Mouse (Mus musculus): Measurements from ENCODE around the gene Stx4a. TPM values are rescaled to one million over a fixed set of nuclear protein-coding genes. Genes with fewer than 3 reads are reported as not detected.
"Not testable (repeated sequence)": the region's sequence is repeated elsewhere in the genome, so short reads cannot be mapped to it uniquely, and the experiment has no call there.

Stx4a gene
- polyA plus RNA-seq, 3 experiments from 2014 or later, result 38.1 to 69.3 (median 57.4) TPM

DNA sequence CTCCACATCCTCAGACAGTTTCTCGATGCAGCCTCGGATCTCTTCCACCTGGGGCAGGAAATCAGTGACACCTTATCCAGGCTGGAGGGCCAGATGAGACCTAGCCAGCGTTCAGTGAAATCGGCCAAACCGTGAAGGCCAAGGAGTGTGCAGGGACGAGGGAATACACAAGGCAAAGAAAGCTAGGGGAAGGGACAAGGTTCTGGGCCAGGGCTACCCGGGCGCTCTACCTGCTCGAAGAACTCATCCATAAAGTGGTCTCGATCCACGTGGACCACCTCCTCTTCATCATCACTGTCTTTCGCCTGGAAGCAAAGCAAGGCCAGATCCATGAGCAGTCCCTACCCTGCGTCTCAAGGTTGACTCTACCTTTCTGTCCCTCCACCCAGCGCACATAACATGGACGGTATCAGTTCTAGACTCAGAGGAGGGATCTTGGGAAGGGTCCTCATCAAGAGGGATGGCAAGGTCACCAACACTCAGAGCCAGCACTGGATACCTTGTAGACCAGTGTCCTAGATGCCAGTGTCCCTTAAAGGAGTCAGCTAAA is 8.9 kb upstream of the Stx4a start:
- no peak for ATAC-seq

DNA sequence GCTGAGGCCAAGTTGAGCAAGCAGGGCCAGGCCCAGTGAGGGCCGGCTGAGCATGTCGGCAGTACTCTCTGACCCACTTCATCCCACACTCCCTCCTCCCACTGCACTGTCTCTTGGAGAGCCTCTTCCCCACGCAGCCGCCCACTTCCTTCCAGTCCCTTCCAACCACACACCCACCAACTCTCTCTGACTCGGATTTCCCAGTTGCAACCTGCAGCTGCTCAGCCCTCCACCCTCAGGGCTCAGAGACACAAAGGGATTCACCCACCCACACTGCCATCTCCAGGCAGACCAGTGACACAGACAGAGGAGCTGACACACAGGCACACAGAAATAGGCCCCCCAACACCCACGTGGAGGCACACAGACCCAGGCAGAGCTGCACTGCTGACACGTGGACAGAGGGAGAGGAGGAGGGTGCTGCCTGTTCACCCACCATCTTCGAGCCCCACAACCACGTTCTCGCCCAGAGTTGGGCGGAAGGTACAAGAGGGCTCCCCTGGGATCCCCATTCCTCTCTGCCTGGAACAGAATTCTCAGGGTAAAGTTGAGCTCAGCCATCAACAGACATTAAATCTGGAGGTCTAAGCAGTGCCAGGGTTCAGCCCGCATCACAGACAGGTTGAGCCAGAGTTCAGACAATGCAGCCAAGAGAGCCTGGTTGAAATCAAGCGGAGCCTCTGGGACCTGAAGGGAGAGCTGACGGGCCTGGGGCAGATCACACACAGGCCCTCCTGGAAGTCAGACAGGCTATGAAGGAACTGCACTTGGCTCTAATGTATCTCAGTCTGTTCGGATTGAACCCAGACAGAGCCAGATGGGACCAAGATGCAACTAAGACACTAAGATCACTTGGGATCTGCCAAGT is 7.9 kb upstream of the Stx4a start:
- no peak for ATAC-seq

DNA sequence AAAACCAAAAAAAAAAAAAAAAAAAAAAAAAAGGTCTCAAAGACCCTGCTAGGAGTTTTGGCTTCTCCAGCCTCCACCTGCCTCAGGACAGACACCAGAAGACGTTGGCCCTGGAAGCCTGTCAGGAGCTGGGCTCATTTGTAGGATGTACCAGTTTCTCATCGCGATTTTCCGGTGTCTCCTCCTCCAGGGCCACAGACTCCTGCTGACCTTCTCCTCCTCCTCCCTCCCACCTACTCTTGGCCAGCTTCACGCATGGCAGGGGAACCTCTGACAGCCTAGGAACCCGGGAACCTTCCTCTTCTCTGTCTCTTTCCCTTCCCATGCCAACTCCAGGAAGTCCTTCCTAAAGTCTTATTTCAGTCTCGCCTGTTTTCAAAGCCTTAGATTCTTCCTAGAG is 7.0 kb upstream of the Stx4a start:
- no peak for ATAC-seq

- ATAC-seq, result no peak
Observed at GRCm38 (mm10) chr7:127817776-127818175, 6.3 kb upstream of the Stx4a start.

- no peak for ATAC-seq
Observed at GRCm38 (mm10) chr7:127820836-127821509, 3.1 kb upstream of the Stx4a start.

DNA sequence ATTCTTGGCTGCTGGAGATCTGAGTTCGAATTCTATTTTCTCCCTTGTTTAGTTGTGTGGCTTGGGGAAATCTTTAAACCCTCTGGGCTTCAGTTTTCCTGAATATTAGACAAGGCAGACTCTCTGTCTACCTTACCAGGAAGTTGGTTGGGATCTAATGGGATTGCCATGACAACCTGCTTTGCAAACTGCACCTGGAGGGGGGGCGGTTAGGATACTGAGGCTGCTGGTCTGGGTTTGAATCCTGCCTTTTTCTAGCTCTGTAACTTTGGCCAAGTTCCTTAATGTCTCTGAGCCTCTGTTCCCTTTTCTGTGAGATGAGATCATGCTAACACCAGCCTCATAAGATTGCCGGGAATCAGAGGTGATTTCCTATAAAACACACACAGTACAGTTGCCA is 1.6 kb upstream of the Stx4a start:
- no peak for ATAC-seq

DNA sequence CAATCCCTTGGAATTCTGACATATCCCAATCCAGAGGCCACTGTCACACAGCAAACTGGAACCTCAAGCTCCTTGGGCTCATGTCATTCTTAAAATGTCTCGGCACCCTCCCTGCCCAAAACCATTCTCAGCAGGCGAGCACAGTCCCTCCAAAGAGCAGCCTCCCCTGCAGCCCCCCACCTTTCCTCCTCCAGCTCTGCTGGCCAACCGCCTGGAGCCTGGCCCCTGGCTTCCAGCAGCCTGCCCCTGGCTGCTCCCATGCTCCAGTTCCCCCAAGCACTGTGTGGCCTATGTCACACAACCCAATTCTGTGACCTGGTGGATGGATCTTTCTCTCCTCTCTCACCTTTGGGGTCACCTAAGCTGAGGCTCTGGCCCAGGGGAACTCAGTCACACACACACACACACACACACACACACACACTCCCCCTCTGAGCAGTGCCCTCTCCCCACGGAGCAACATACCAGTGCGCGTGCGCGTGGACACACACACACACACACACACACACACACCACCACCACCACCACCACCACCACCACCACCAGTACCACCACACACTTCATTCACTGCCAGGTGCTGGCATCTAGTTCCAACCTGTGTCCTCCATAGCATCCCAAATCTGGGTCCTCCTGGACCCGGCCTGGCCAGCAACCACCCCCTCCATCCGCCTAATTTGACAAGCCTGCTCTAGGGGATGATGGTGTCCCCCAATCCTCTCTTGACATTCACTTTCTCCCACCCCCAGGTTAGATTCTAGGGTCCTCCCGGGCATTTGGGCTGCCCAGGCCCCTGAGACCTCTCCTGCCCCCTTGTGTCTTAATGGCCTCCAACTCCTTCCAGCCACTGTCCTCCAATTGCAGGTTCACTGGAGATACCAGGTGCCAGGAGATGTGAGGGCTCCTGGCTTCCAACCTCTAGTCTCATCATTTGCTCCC is 590 bp upstream of the Stx4a start:
- no peak for ATAC-seq

- no peak for ATAC-seq
Observed at GRCm38 (mm10) chr7:127835550-127835949, 11.5 kb downstream of the Stx4a start.

- ATAC-seq, result no peak
Observed at GRCm38 (mm10) chr7:127837473-127837872, 13.4 kb downstream of the Stx4a start.

- ATAC-seq, result not testable (repeated sequence)
Observed at GRCm38 (mm10) chr7:127837878-127838277, 13.8 kb downstream of the Stx4a start.

- not testable (repeated sequence) for ATAC-seq
Observed at GRCm38 (mm10) chr7:127840031-127840430, 15.9 kb downstream of the Stx4a start.

DNA sequence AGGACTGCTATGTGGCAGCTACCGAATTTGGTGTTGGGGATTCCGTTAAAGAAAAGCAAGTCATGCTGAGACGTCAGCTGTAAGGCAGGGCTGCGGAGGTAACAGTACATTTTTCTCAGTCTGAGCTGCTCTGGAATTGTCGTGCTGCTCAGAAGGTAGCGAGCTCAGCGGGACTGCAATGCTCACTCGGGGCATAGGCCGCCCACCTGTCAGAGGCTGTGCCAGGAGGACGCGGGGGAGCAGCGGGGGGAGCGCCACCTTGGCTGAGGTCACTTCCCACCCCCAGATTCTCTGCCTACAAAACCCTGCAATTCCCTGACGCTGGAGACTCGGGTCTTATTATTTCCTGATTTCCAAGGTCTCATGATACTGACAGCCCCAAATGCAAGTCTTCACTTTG is 16.8 kb downstream of the Stx4a start:
- ATAC-seq, result peak; percentile 18

DNA sequence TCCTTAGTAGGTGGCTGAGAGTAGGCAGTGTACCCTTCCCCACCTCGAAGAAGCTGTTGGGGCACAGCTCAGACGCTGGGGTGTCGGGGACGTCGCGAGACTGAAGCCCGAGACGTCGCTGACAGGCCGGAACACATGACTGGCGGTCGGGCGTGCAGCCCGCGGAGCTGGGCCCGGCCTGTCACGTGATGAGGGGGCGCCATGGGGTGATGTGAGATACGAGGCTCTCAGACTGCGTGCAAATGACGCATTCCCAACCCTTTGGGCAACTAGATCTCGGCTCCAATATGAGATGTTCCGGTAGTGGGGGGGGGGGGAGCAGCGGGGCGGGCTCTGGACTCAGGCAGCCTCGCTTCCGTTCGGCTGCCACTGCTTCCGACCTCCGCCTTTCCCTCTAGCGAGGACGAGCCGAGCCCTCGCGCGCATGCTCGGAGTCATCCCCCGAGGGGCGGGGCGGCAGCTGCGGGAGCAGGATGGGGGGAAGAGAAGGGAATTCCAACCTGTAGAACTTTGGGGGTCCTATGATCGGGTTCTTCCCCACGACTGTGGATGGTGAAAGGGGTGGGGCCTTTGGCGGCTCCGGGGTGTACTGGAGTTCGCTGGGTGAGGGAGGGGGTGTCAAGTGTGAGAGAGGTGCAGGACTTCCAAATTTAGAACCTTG is 17.4 kb downstream of the Stx4a start:
- peak; percentile 83 for ATAC-seq

- peak; percentile 63 for ATAC-seq
Observed at GRCm38 (mm10) chr7:127842001-127842718, 18.1 kb downstream of the Stx4a start.

- no peak for ATAC-seq
Observed at GRCm38 (mm10) chr7:127849973-127850875, 26.1 kb downstream of the Stx4a start.

GRCm38 (mm10) chr7:127850906-127851305 is 26.8 kb downstream of the Stx4a start:
- ATAC-seq, result no peak

DNA sequence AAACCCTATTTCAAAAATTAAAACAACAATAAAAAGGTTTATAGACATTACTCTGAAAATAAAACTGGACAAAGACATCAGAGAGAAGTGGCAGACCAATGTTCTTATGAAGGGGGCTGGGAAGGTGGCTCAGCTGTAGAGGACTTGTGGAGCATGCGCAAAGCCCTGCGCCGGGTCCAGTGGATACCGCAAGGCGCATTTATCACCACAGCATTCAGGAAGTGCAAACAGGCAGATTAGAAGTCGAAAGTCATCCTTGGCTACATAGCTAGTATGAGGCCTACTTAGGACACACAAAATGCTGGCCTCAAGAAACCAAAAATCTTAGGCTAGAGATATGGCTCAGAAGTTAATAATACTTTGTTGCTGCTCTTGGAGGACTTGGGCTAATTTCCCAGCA is 34.2 kb downstream of the Stx4a start:
- ATAC-seq, result no peak

DNA sequence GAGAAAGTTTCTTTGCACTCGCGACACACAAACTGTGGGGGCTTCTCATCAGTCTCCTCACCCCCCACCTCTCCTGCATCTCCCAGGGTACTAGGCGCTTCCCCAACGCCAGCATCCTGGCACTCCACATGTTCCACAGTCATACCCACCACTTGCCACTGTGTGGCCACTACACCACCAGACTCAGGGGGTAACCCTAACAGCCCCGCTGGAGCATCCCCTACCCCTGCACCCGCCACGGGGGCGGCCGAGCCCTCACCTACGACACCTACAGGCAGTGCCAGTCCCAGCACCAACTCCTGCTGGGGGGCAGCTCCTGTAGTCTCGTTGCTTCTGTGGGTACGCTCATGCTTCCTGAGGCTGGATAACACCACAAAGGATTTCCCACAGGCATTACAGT is 42.3 kb downstream of the Stx4a start:
- ATAC-seq, result no peak

- no peak for ATAC-seq
Observed at GRCm38 (mm10) chr7:127867641-127868040, 43.5 kb downstream of the Stx4a start.

DNA sequence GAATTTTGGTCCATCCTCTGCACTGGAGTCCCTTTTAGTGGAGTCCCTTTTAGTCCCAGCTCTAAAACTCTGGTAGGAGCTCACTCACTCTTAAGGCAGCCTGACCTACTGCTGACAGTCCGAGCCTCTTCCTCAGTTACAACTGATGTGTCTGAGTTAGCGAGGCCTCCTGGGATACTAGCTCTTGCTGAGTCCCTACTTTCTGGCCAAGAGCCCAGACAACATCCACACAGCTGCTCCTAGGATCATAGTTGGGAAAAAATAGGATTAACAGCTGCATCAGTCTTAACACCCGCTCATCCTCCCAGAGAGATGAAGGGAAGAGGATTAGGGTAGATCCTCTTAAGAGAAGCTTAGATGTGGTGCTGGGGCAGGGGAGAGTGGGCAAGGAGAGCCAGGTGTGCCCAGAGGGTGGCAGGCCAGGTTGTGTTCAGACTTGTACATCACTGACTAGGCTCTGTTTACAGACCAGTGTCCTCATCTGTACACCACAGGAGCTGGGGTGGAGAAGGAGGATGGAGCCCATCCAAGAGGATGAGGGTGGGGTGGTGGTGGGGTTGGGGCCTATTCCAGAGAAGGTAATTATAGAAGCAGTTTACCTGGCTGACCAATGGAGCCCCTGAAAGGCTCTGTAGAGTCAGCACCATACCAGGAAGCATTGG is 45.2 kb downstream of the Stx4a start:
- no peak for ATAC-seq
